Mouse (Mus musculus) kidney, adult 8-10 months (tissue): Measurements from ENCODE around the gene Aldh1a7.
A peak's percentile ranks its signal among the peaks of the same experiment; 100 is the strongest.
"Not testable (repeated sequence)": the region's sequence is repeated elsewhere in the genome, so short reads cannot be mapped to it uniquely, and the experiment has no call there.

Experiments
- DNase-seq, 2 experiments: peaks; one replicate each; pipeline ENCODE4 v3.0.0; 2022

Aldh1a7 gene

DNA sequence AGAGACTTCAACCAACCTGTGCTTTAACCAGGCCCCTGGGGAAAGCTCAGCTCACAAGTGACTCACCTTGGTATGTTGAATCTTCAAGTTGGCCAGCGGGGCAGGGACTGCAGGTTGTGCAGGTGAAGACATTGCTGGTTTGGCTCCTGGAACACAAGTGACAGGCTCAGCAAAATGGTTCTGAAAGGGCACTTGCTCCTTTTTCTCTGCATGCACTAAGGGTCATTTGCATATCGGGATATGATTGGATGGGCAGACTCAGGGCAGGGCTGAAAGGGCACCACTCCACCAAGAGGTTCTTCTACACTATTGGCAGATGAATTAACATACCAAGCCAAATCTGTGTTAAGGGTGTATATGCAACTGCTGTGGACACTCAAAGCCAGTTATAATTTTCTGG is at the start of gene Aldh1a7:
Gene Aldh1a7, minus strand, starts transcription at position 182 of the 400 bp plus-strand sequence.
- peak; percentile 34 to 52 for DNase-seq

DNA sequence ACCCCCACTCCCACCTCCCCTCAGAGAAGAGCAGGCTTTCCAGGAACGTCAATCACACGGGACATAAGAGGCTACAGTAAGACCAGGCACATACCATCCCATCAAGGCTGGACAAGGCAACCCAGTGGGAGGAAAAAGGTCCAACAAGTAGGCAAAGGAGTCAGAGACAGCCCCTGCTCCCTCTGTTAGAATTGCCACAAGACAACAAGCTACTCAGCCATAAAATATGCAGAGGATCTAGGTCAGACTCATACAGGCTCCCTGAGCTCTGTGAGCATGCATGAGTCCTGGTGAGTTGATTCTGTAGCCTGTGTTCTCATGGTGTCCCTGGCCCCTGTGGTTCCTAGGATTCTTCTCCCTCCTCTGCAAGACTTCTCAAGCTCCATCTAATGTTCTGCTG is 48.3 kb upstream of the Aldh1a7 start:
- DNase-seq, result no peak

DNA sequence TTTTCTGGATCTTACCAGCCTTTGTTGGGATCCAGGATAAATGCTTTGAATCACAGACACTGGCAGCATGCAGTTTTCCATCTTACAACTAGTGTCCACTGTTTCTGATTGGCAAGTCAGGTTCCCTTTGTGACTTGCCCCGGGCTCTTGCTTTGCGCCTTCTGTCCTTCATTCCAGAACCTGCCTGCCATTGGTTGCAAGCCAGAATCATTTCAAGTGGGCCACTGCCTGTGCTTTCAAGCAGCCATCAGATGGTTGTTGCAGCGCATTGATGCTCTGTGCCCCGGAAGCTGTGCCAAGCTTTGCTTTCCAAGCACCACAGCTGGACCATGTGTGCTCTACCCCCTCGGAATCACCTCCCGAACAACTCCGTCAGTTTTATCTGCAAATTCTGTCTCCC is 46.6 kb upstream of the Aldh1a7 start:
- DNase-seq, result no peak

DNA sequence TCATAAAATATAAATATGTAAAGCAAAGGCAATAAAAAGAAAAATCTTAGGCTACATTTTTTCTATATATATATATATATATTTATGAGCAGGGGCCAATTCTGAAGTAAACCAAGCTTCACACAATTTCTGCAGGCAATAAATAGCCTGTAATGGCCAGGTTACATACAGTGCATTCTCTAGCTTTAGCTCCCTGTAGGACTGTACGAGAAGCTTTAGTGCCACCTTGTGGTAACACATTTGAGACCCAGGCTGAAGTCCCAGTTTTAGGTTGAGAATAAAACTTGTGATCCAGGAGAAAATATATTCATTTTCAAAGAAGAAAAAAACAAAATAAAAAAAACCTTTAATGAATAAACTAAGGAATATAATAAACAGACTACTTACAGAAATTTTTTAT is 36.9 kb upstream of the Aldh1a7 start:
- DNase-seq, result peak; percentile 4 to 18

DNA sequence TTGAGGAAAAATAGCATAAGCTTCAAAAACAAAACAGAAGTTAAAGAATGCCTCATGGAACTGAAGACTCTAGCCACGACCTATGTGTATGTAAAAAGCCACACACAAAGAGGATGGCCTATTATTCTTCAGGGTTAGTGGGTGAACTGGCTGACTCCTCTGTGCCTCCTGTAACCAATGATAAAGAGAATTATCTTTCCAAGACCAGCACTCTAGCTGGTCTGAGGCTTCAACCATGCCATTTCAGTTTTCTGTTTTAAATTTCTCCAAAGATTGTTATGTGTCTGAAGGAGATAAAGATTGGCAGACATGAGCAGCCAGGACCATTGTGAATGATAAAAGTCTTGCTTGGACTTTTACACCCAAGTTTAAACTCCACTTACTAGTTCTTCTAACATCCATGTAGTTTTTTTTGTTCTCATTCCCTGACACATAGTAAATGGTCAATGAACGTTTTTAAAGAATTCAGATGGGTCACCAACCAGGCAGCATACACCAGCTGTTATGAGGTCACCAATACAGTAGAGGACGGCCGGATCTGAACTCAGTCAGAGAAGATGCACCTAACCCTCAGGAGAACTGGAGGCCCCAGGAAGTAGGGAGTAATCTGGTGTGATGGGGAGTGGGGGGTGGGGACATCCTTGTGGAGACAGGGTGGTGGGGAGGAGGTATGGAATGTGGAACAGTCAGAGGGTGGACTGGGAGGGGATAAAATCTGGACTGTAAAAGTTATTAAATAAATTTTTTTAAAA is 34.5 kb upstream of the Aldh1a7 start:
- no peak for DNase-seq

DNA sequence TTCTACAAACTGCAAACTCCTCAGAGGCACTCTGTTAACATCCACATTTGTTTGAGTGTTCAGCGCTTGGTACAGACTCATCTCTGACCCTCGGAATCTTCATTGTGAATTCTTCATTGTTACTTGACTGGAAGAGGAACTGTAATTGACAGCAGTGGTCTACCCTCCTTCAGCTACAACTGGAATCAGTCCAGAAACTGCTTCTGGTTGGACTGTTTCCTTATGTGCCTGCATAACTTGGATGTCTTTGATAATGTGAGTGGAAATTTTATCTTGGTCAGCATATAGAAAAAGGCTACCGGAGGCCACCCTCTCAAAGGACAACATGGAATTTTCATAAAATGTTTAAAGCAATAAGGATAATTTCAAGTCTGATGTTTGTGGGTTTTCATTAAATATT is 33.8 kb upstream of the Aldh1a7 start:
- no peak for DNase-seq

DNA sequence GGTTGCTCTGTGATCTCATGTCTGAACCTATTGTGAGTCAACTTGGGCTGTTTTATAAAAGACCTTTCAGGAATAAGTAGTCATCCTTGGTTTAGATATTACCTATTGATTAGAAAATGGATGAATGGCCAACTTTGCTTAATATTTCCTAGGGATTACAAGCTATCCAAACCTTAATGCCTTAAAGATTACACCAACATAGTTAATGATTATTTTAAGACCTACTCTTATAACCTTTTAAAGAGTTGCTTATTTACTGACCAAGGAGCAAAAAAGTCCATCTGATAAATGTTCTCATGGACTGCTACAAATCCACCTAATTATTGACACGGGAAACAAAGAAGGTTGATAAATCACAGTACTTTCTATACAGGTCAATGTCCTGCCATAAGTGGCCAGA is 17.3 kb upstream of the Aldh1a7 start:
- DNase-seq, result no peak

DNA sequence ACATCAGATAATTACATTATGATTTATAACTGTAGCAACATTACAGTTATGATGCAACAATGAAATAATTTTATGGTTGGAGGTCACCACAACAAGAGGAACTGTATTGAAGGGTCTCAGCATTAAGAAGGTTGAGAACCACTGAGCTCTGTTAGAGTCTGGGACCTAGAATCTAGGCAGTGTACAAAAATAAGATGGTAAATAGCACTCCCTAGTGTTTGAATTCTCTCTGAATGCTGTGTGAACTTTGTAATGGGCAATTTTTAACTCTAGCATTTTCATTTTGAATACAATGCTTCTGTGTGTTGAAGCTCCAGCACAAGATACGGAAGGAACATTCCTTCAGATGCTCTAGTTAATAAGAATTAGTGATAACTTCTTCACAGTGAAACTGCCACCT is 916 bp upstream of the Aldh1a7 start:
- no peak for DNase-seq

DNA sequence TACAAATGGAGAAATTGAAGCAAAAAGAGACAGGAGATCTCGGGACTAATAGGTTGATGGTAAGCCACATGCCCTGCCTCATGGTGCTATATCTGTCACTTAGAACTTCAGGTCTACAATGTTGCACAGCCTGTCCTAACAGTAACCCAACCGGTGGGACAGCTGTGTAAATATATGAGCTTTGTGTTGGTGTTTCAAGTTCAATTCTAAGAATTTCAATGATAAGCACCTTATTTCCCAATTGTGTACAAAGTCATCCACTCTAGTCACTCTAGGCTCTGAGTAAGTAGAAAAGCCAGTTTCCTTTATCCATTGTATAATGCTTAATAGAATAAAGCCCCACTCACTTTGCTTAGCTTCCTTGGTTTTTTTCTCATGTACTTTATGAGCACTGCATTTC is 4.4 kb downstream of the Aldh1a7 start:
- no peak for DNase-seq

DNA sequence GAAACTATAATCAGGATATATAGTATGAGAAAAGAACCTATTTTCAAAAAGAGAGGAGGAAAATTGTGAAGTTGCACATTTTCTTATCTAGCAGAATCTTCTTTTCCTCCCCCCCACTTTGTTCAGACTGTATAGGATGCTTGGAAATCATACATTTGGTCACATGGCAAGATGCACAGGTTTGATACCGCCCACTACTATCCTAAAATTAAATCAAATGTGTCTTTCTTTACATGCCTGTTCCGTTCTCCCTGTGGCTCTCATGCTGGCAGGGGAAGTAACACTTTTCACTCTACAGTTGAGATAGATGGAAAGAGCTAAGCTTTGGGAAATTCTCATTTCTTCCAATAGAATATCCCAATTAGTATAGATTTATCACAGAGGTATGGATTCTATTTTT is 7.1 kb downstream of the Aldh1a7 start:
- DNase-seq, result no peak

DNA sequence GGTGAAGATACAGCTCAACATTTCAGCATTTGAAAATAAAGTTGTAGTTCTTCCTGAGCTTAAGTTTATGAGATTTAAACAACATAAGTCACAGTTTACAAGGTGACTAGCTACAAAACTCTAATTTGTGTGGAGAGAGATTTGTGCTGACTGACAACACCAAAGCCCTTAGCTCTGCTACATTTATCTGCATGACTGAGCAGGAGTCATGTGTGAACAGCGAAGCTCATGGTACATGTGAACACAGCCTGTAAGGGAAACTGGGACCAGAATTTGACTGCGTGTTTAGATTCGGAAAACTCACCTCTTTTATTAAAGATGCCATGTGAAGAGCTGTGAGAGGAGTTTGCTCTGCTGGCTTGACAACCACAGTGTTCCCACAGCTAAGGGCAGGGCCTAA is 11.7 kb downstream of the Aldh1a7 start:
- DNase-seq, result peak; percentile 26 to 40

DNA sequence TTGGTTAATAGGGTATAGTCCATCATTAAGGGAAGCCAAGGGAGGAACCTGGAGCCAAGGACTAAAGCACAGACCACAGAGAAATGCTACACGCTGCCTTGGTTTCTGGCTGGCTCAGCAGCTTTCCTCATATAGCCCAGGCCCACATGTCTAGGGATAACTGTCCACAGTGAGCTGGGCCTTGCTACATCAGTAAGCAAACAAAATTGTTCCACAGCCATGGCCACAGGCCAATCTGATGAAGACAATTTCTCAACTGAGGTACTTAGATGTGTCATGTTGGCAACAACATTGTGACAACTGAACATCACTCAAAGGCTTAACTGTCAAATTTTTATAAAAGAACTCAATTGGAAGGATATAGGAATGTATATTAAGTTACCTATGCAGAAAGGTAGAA is 12.3 kb downstream of the Aldh1a7 start:
- peak in 1 of 2 experiments; percentile 17 for DNase-seq

DNA sequence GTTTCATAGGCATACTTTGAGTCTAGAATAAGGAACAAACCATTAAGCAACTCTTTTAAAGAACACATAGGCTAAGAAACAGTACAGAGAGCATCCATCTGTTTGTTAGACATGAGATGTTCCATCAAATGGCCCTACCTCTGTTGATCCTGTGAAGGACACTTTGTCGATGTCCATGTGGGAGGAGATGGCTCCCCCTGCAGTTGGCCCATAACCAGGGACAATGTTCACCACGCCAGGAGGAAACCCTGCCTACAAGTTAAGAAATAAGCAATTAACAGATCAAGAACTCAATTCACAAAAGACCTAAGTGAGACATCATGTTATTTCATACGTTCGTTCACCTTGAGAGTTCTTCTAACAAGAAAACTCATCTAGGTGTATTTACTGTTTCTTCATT is 12.8 kb downstream of the Aldh1a7 start:
- peak in 1 of 2 experiments; percentile 30 for DNase-seq

DNA sequence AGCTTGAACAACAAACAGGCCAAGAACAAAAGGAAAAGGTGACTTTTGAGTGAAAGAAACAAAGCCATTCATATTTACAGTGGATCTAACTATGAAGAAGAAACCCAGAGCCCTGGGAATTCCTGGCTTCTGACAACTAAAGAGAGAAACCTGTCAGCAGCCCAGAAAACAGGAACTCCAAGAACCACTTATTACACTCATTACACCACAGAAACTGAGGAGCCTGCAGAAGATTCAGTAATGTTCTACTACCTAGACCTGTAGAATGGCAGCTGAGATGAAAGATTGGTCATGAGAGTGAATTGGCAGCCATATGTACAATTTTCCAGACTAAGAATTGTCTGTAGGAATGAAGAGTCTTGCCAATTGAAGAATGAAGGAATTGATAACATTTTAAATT is 20.2 kb downstream of the Aldh1a7 start:
- DNase-seq, result no peak

DNA sequence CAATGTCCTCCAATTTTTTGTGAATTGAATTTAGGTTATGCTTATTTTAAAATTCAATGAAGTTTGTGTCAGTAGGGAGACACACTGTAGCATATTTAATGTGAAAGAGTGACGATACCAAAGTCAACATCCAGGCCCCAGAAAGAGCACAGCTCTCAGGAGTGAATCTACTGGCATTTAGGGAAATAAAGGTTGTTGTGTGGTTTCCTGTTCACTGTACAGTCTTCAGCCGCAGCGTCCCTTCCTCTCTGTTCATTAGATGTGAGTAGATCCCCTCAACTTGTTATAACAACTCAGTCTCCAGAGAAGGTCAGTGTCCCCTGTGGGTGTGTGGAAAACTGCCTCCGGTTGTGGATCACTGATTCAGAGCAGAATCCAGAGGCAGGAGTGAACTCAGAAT is 20.6 kb downstream of the Aldh1a7 start:
- DNase-seq, result peak in 1 of 2 experiments; percentile 20

DNA sequence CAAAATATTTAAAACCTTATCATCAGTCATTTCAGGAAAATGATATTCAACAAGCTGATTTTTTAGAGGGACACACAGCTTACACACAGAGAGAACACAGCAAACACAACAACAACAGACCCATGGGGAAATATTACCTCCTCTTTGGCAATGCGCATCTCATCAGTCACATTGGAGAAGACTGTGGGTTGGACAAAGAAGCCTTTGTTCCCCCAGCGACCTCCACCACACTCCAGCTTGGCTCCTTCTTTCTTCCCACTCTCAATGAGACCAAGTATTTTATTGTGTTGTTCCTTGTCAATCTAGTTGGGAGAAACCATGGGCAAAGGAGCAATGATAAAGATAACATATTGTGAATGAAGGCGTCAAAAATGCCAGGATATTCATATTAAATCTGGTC is 25.3 kb downstream of the Aldh1a7 start:
- no peak for DNase-seq

DNA sequence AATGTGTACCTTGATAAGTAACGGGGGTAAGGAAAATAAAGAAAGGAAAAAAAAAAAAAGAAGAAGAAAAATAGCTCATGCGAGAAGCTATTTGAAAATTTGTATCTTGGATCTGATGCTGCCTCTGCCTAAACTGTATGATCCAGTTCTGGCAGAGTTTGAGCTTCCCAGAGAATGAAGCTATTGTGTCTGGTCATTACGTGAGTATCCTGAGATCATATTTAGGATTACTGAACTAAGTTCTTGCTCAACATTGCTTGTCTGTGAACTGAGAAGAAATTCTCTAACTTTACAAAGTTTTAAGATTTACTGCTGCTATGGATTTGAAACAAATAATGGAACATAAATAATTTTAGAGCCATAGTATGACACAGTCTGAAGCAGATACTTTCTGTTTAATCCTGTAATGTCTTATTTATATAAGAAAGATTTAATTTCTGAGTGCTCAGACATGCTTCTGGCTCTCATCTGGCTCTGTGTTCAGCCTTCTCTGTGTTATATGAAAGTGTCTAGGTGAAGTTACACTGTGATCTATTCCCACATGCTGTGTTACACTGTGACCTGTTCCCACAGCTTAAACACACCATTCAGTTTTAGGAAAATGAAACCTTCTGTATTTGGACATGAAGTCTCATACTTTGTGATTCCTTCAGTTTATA is 49.5 kb downstream of the Aldh1a7 start:
- DNase-seq, result no peak

DNA sequence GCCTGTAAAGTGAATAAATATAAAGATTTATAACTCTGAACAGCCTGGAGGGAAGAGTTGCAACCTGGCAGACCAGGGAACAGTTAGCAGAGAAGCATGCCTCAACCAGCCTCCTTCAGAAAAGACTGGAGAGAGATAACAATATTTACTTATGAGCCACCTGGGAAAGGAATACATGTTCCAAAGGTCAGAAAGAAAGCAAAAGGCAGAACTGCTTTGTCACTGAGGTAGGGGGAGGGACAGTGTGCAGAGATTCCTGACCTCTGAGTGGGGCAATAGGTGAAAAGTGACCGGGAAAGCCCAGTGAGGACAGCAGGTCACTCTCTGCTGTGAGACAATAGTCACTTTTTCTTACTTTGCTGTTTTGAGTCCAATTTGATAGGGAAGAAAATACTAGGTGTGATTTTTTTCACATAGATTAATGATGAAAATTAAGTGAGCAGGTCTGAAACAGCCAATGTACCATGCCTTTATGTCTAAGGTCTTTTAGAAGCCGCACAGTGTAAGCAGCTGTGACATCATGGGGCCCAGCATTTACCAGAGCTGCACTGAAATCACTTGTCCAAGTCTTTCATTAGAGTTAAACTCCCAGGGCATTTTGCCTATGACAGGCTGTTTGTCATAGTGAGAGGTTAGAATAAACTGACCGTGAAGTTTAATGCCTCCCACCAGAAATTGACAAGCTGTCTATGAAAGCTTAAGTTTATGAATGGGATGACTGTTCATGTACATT is 73.1 kb downstream of the Aldh1a7 start:
- DNase-seq, result peak; percentile 38 to 57

DNA sequence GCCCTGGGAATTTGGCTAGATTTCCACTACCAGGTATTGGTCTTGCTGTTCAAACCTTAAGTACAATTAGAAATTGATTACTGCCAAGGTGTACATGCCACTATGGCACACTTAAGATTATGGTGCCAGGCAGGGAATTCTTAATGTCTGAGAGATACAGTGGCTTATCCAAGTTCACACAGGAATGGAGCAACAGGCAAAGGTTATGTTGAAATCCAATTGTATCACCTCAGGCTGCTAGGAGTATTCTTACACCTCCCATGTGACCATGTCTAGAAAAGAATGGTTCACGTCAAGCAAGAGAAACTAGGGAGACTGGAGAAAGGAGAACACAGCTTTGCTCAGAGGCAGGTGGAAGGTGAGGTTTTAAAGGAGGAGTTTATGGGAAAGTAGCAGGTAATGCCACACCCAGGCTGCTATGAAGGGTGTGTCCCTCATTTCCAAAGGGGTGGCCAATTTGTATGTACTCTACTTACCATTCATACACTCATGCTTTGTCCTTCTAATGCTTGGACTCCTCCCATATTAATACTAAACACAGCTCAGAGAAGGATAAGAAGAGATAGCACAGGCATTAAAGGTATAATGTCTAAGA is 74.2 kb downstream of the Aldh1a7 start:
- no peak for DNase-seq

DNA sequence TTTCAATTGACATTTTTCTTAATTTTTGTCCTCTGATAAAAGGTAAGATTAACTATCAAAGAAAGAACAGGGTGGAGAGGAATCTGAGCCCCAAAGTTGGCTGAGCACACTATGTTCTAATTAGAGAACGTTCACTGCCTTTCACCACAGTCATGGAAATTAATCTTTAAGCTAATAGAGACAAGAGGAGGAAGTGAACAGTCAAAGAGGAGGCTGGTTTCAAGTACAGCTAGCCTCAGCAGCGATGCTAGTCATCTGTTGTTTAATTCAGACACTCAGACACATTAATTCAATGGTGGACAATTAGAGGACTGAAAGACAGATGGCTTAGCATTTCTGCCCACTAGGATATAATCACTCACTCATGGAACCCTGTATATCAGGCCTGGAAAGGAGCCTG is 77.4 kb downstream of the Aldh1a7 start:
- peak in 1 of 2 experiments; percentile 50 for DNase-seq

DNA sequence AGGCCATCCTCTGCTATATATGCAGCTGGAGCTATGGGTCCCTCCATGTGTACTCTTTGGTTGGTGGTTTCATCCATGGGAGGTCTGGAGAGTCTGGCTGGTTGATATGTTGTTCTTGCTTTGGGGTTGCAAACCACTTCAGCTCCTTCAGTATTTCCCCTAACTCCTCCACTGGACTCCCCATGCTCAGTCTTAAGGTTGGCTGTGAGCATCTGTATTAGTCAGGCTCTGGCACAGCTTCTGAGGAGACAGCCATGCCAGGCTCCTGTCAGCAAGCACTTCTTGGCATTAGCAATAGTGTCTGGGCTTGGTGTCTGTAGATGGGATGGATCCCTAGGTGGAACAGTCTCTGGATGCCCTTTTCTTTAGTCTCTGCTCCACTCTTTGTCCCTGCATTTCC is 79.9 kb downstream of the Aldh1a7 start:
- DNase-seq, result not testable (repeated sequence)

DNA sequence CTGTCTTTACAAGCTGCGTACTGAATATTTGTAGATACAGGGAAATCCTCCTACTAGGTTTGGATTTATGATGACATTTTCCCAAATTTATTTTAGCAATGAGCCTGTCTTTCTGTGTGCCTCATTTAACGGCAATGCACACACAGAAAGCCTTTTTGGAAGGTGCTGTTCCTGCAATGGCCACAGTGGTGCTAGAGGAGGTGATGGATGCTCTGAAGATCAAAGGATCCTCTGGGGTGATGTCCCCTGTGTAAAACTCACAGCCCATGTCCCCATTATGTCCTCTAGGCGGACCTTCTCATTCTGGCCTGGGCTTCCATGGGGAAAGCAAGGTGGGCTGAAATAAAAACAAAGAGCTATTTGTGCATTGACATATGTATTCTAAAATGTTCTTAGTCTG is 83.0 kb downstream of the Aldh1a7 start:
- DNase-seq, result no peak
